8 mouse cellular contexts compared by ENCODE assay signal in the genomic region with DNA sequence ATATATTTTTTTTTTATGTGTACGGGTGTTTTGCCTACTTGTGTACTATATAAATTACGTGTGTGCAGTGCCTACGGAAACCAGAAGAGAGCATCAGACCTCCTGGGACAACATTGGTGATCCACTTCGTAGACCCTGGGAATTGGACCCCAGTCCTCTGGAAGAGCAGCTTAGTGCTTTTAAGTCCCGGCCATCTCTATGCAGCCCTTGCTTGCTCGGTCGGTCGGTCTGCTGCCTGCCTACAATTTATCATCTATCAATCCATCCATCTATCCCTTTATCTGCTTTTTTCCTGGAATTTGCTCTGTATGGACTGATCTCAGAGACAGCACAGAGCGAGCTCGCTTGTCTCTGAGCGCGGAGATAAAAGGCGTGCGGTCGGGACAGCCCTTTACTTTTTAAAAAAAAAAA. TPM values are rescaled to one million over a fixed set of nuclear protein-coding genes. Genes with fewer than 3 reads are reported as not detected.
DNase-seq lines count a peak whose midpoint lies in the region; ATAC-seq lines count a peak whose summit lies in the region.

No protein-coding gene starts in this region.

- peak; percentile 29 for ATAC-seq in heart, embryonic 12.5 days (ENCODE audit: insufficient number of reproducible peaks, low FRiP score)
- ATAC-seq in limb, embryonic 15.5 days (ENCODE audit: insufficient number of reproducible peaks, low FRiP score, low TSS enrichment, low read depth) = no peak
- peak; percentile 56 for ATAC-seq in neural tube, embryonic 14.5 days (ENCODE audit: low read depth)

- no peaks in the 10 kb centered on the region for H3K27me3 ChIP-seq in heart, embryonic 12.5 days (replicated peaks)
- H3K27me3 ChIP-seq in erythroblast, embryonic 14.5 days (ENCODE audit: control insufficient read depth) = no peaks in the 10 kb centered on the region
- H3K27me3 ChIP-seq in limb, embryonic 15.5 days = no peaks in the 10 kb centered on the region
- H3K27me3 ChIP-seq in neural tube, embryonic 14.5 days (ENCODE audit: control insufficient read depth, insufficient read depth, low read length) = no peaks in the 10 kb centered on the region

- H3K36me3 ChIP-seq in heart, embryonic 12.5 days = peaks cover 57% of the 10 kb centered on the region
- H3K36me3 ChIP-seq in erythroblast, embryonic 14.5 days (ENCODE audit: control insufficient read depth) = peaks cover 70% of the 10 kb centered on the region
- peaks cover 56% of the 10 kb centered on the region for H3K36me3 ChIP-seq in limb, embryonic 15.5 days
- peaks cover 42% of the 10 kb centered on the region for H3K36me3 ChIP-seq in neural tube, embryonic 14.5 days (ENCODE audit: control insufficient read depth, insufficient read depth, low read length)

- H3K9ac ChIP-seq in heart, embryonic 12.5 days = peak overlapping the region; percentile 80; the same call in 1 of the 2 replicates
- H3K9ac ChIP-seq in limb, embryonic 15.5 days = peak overlapping the region; percentile 33; the same call in 1 of the 2 replicates
- H3K9ac ChIP-seq in neural tube, embryonic 14.5 days (replicated peaks; ENCODE audit: low read depth, low read length) = peak overlapping the region; percentile 73; the same call in 1 of the 2 replicates

- H3K4me3 ChIP-seq in heart, embryonic 12.5 days = peak overlapping the region; percentile 89
- H3K4me3 ChIP-seq in erythroblast, embryonic 14.5 days (replicated peaks) = peak overlapping the region; percentile 82
- peak overlapping the region; percentile 97 for H3K4me3 ChIP-seq in limb, embryonic 15.5 days
- H3K4me3 ChIP-seq in neural tube, embryonic 14.5 days (ENCODE audit: low read depth, low read length) = peak overlapping the region; percentile 87

- DNase-seq in heart, adult 9 months (ENCODE audit: low spot score in 2 of 2) = no peak
- peak; percentile 78 for DNase-seq in ES-CJ7 (ENCODE audit: low read depth, low spot score)
- DNase-seq in layer of hippocampus, adult 18-20 months (ENCODE audit: low spot score in 2 of 2) = no peak
- no peak for DNase-seq in ovary, postnatal 10 days (ENCODE audit: low spot score)

- H3K4me2 ChIP-seq in heart, embryonic 12.5 days = peak overlapping the region; percentile 96
- peak overlapping the region; percentile 92 for H3K4me2 ChIP-seq in limb, embryonic 15.5 days
- H3K4me2 ChIP-seq in neural tube, embryonic 14.5 days (ENCODE audit: low read depth, low read length) = peak overlapping the region; percentile 93

- peaks cover 15% of the 10 kb centered on the region for H3K4me1 ChIP-seq in heart, embryonic 12.5 days (replicated peaks)
- H3K4me1 ChIP-seq in erythroblast, embryonic 14.5 days (ENCODE audit: control insufficient read depth) = peaks cover 62% of the 10 kb centered on the region
- H3K4me1 ChIP-seq in limb, embryonic 15.5 days = peaks cover 25% of the 10 kb centered on the region
- H3K4me1 ChIP-seq in neural tube, embryonic 14.5 days (ENCODE audit: control insufficient read depth, insufficient read depth, low read length) = peaks cover 14% of the 10 kb centered on the region

- H3K9me3 ChIP-seq in heart, embryonic 12.5 days (replicated peaks) = no peaks in the 10 kb centered on the region
- no peaks in the 10 kb centered on the region for H3K9me3 ChIP-seq in erythroblast, embryonic 14.5 days (ENCODE audit: control insufficient read depth, low read length)
- H3K9me3 ChIP-seq in limb, embryonic 15.5 days = no peaks in the 10 kb centered on the region
- no peaks in the 10 kb centered on the region for H3K9me3 ChIP-seq in neural tube, embryonic 14.5 days (ENCODE audit: control insufficient read depth, low read length)

- H3K27ac ChIP-seq in heart, embryonic 12.5 days (ENCODE audit: poor library complexity, severe bottlenecking) = peak overlapping the region; percentile 75; the same call in 1 of the 2 replicates
- peak overlapping the region; percentile 95 for H3K27ac ChIP-seq in limb, embryonic 15.5 days
- peak overlapping the region; percentile 84 for H3K27ac ChIP-seq in neural tube, embryonic 14.5 days (ENCODE audit: low read depth, low read length)

- 1% methylated on average over 15 of the region's 15 CpGs for WGBS in heart, embryonic 12.5 days
- WGBS in limb, embryonic 15.5 days = under 1% methylated on average over 15 of the region's 15 CpGs
- WGBS in neural tube, embryonic 14.5 days = under 1% methylated on average over 15 of the region's 15 CpGs

RNA-seq across cellular contexts. Expression of gene Noc2l, which starts 0.4 kb away (rescaled TPM):
- 49.3 and 54.7 TPM in 2 replicates for polyA plus RNA-seq in heart, embryonic 12.5 days (2016; fragmentation: Nextera tagmentation; extraction: Ambion mirVana)
- 2.9 and 3.0 TPM in 2 replicates for polyA plus RNA-seq in erythroblast, embryonic 14.5 days (2012)
- 58.0 and 68.4 TPM in 2 replicates for polyA plus RNA-seq in limb, embryonic 15.5 days (2015; fragmentation: Nextera tagmentation; extraction: Ambion mirVana)
- 50.1 and 53.2 TPM in 2 replicates for polyA plus RNA-seq in neural tube, embryonic 14.5 days (2014; fragmentation: Nextera tagmentation; extraction: Ambion mirVana)
- total RNA-seq in layer of hippocampus, adult 18-20 months (2021) = 10 to 100 TPM; 69.5 to 71.7 TPM

RNA-seq across cellular contexts. Expression of gene Plekhn1, which starts 0.7 kb away (rescaled TPM):
- polyA plus RNA-seq in heart, embryonic 12.5 days (2016; fragmentation: Nextera tagmentation; extraction: Ambion mirVana) = 18.0 and 18.2 TPM in 2 replicates
- polyA plus RNA-seq in erythroblast, embryonic 14.5 days (2012) = 1.5 and 2.4 TPM in 2 replicates
- polyA plus RNA-seq in limb, embryonic 15.5 days (2015; fragmentation: Nextera tagmentation; extraction: Ambion mirVana) = 44.6 and 45.5 TPM in 2 replicates
- polyA plus RNA-seq in neural tube, embryonic 14.5 days (2014; fragmentation: Nextera tagmentation; extraction: Ambion mirVana) = 30.7 and 31.6 TPM in 2 replicates
- total RNA-seq in layer of hippocampus, adult 18-20 months (2021) = 10 to 100 TPM; 37.5 to 38.8 TPM

RNA-seq across cellular contexts. Expression of gene Perm1, which starts 19.7 kb away (rescaled TPM):
- 1.3 and 1.6 TPM in 2 replicates for polyA plus RNA-seq in heart, embryonic 12.5 days (2016; fragmentation: Nextera tagmentation; extraction: Ambion mirVana)
- not detected in 2 replicates for polyA plus RNA-seq in erythroblast, embryonic 14.5 days (2012)
- 4.7 and 6.7 TPM in 2 replicates for polyA plus RNA-seq in limb, embryonic 15.5 days (2015; fragmentation: Nextera tagmentation; extraction: Ambion mirVana)
- polyA plus RNA-seq in neural tube, embryonic 14.5 days (2014; fragmentation: Nextera tagmentation; extraction: Ambion mirVana) = 2.2 and 2.9 TPM in 2 replicates
- under 1 TPM; 0.15 to 0.40 TPM for total RNA-seq in layer of hippocampus, adult 18-20 months (2021)

RNA-seq across cellular contexts. Expression of gene Samd11, which starts 20.1 kb away (rescaled TPM):
- 3.1 and 3.2 TPM in 2 replicates for polyA plus RNA-seq in heart, embryonic 12.5 days (2016; fragmentation: Nextera tagmentation; extraction: Ambion mirVana)
- 72.2 and 81.7 TPM in 2 replicates for polyA plus RNA-seq in erythroblast, embryonic 14.5 days (2012)
- polyA plus RNA-seq in limb, embryonic 15.5 days (2015; fragmentation: Nextera tagmentation; extraction: Ambion mirVana) = 0.52 and 0.83 TPM in 2 replicates
- polyA plus RNA-seq in neural tube, embryonic 14.5 days (2014; fragmentation: Nextera tagmentation; extraction: Ambion mirVana) = 1.9 and 3.1 TPM in 2 replicates
- total RNA-seq in layer of hippocampus, adult 18-20 months (2021) = 1 to 10 TPM; 4.5 to 5.6 TPM

RNA-seq across cellular contexts. Expression of gene AW011738, which starts 32.3 kb away (rescaled TPM):
- 3.4 and 4.3 TPM in 2 replicates for polyA plus RNA-seq in heart, embryonic 12.5 days (2016; fragmentation: Nextera tagmentation; extraction: Ambion mirVana)
- polyA plus RNA-seq in erythroblast, embryonic 14.5 days (2012) = 0.13 and 0.15 TPM in 2 replicates
- polyA plus RNA-seq in limb, embryonic 15.5 days (2015; fragmentation: Nextera tagmentation; extraction: Ambion mirVana) = 3.1 and 4.4 TPM in 2 replicates
- polyA plus RNA-seq in neural tube, embryonic 14.5 days (2014; fragmentation: Nextera tagmentation; extraction: Ambion mirVana) = 1.8 TPM in 2 replicates
- total RNA-seq in layer of hippocampus, adult 18-20 months (2021) = 1 to 10 TPM; 5.4 to 6.5 TPM

Comparison
In these comparisons a context has a peak if more than half of its experiments do, and no peak if none do; other contexts are left out.
1. RNA of gene Noc2l, which starts 0.4 kb away (polyA plus RNA-seq): 58.0 to 68.4 TPM in limb, embryonic 15.5 days, 49.3 to 54.7 TPM in heart, embryonic 12.5 days and 50.1 to 53.2 TPM in neural tube, embryonic 14.5 days; 2.9 to 3.0 TPM in erythroblast, embryonic 14.5 days; every median in the first group is over 10 times any median in the second.
2. Peak in every context shown above with its lines, with median percentiles within 50 percentile points of each other: H3K27ac ChIP-seq, H3K4me2 ChIP-seq, H3K4me3 ChIP-seq and H3K9ac ChIP-seq.